Mouse (Mus musculus): ENCODE measurements at regions not wholly inside any gene's neighbourhood (a gene's known extent, or its start where the extent isn't known, plus 50 kb on each side); places are given as distances from the start of the nearest gene placed in this dataset.

DNA sequence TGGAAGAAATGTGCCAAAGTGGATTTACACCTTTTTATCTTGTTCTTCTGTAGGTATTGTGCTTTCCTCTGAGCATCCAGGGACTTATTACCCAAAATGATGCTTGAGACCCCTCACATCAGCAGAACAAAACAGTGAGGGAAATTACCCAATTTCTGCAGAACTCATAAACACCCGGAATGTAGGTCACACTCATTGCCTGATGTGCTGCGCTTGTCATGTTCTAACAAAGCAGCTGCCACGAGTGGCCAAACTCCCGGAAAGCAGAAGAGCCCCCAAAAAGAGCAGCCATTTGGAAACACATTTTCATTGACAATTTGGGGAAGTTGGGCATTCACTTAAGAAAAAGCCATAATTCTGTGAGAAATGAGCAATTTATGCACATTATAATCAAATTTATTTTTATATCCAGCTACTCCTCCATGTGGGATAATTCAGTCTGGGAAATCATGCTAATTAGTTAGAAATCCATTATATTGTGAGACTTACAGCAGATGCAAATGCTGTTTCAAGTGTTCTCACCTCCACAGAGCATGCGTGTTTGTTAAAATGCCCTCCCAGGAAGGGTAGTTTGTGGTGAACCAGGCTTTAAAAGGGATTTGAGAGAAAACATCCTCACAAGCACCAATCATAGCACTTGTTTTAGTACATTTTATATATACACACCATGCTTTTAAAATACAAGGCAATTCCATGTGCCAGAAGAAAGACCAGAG lies 931.9 kb upstream of the Klhl29 start:
- DNase-seq (ENCODE audit: low spot score in 2 of 2), result peak in 1 of 2 experiments; percentile 15
- intact Hi-C loops (cut with DNase I), result no loop called here

DNA sequence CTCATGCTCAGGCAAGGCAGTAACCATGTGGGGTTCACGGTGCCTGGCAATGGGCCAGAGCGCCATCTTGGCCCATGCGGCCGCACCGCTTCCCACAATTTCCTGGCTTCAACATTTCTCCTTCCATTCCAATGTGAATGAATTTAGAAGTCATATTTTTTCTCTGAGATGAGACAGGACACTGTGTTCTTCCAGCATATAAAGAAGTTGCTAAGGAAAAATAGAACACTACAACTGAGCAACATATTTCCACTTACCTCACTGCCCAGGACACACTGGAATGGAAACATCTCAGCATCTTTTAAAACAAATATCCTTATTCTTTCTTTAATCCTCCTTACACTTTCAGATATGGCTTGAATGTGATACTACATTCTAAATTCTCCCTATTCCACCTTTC lies 912.1 kb upstream of the Klhl29 start:
- peak in 1 of 2 experiments; percentile 38 for DNase-seq (ENCODE audit: low spot score in 2 of 2)
- intact Hi-C loops (cut with DNase I), result no loop called here

DNA sequence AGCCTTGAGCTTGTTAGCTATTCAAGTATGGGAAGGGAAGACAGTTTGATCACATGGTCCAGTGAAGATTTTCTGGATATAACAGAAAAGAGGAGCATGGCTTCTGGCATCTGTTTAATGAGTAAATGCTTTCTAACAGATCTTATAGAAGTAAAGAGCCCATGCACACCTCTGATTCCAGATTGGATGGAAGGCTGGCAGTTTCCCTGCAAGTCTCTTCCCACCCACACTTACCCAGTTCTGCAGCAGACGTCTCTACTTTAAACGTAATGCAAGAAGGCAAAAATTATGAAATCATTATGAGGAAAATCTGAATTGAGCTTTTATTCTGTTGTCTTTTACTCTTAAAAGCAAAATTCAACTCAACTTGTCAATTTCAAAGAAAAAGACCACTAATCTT lies 888.5 kb upstream of the Klhl29 start:
- intact Hi-C loops (cut with DNase I), result no loop called here
- DNase-seq (ENCODE audit: low spot score in 2 of 2), result no peak
